Mouse (Mus musculus): ENCODE data around the gene Ufsp2.

- no peak for TF ChIP-seq CTCF (IDR thresholded peaks at IDR 0.05; ENCODE audit: low read depth)
- no peak for TF ChIP-seq EP300 (IDR thresholded peaks at IDR 0.05; ENCODE audit: low read depth)
Observed at GRCm38 (mm10) chr8:46024392-46024791, 49.1 kb downstream of the Ufsp2 start.

All from liver, embryonic 14.5 days (tissue).